Mouse (Mus musculus): ENCODE measurements around the gene Hist2h2ab.
"Not testable (repeated sequence)": the region's sequence is repeated elsewhere in the genome, so short reads cannot be mapped to it uniquely, and the experiment has no call there.

GRCm38 (mm10) chr3:96268776-96269378, 49.2 kb downstream of the Hist2h2ab start:
- not testable (repeated sequence) for TF ChIP-seq FLI1 (IDR thresholded peaks at IDR 0.05; ENCODE audit: low read length); GATA1 (IDR thresholded peaks at IDR 0.05; ENCODE audit: borderline replicate concordance, low read length)

Measured in megakaryocyte, embryonic 14.5 days (primary cell).